Mouse (Mus musculus): Measurements from ENCODE around the gene Oaz3. TPM values are rescaled to one million over a fixed set of nuclear protein-coding genes. Genes with fewer than 3 reads are reported as not detected.

Gene Oaz3
- polyA plus RNA-seq, 1 experiment from 2014 or later, result not detected

- ATAC-seq (ENCODE audit: low read depth) (no peak), DNase-seq (ENCODE audit: low spot score) (peak; percentile 46)
- H3K4me1 ChIP-seq (ENCODE audit: control insufficient read depth, insufficient read depth, low read length), result 0 out of 2 replicates have a peak, but pooled peaks cover 4% of the 10 kb centered on the region
- no peak overlapping the region for H3K4me2 ChIP-seq (ENCODE audit: low read depth, low read length)
- H3K9me3 ChIP-seq (ENCODE audit: control insufficient read depth, low read length), result no peaks in the 10 kb centered on the region
- H3K27me3 ChIP-seq (replicated peaks; ENCODE audit: control insufficient read depth, insufficient read depth, low read length), result no peaks in the 10 kb centered on the region
- no peak overlapping the region for H3K4me3 ChIP-seq (ENCODE audit: low read depth, low read length)
- WGBS, result 17% methylated on average over 3 of the region's 3 CpGs
- peak overlapping the region; percentile 25; the same call in 1 of the 2 replicates for H3K9ac ChIP-seq (ENCODE audit: low read depth, low read length)
- no peaks in the 10 kb centered on the region for H3K36me3 ChIP-seq (ENCODE audit: control insufficient read depth, insufficient read depth, low read length)
- H3K27ac ChIP-seq (replicated peaks; ENCODE audit: low read depth, low read length), result no peak overlapping the region
Observed at GRCm38 (mm10) chr3:94468931-94469330, 25.2 kb upstream of the Oaz3 start.

- Histone ChIP-seq H3K9ac (ENCODE audit: low read depth, low read length) (no peak overlapping the region), H3K27ac (replicated peaks; ENCODE audit: low read depth, low read length) (no peak overlapping the region), H3K4me3 (ENCODE audit: low read depth, low read length) (no peak overlapping the region), H3K4me2 (ENCODE audit: low read depth, low read length) (no peak overlapping the region), H3K36me3 (ENCODE audit: control insufficient read depth, insufficient read depth, low read length) (no peaks in the 10 kb centered on the region), H3K4me1 (ENCODE audit: control insufficient read depth, insufficient read depth, low read length) (no peaks in the 10 kb centered on the region), H3K27me3 (replicated peaks; ENCODE audit: control insufficient read depth, insufficient read depth, low read length) (no peaks in the 10 kb centered on the region), H3K9me3 (ENCODE audit: control insufficient read depth, low read length) (no peaks in the 10 kb centered on the region)
- no peak for DNase-seq (ENCODE audit: low spot score)
- WGBS, result 65% methylated on average over 13 of the region's 13 CpGs
- ATAC-seq (ENCODE audit: low read depth), result peak; percentile 26; the same call in 1 of the 2 replicates
Observed at GRCm38 (mm10) chr3:94465632-94466430, 22.1 kb upstream of the Oaz3 start.

- Histone ChIP-seq H3K4me3 (ENCODE audit: low read depth, low read length) (no peak overlapping the region), H3K9me3 (ENCODE audit: control insufficient read depth, low read length) (no peaks in the 10 kb centered on the region), H3K36me3 (ENCODE audit: control insufficient read depth, insufficient read depth, low read length) (no peaks in the 10 kb centered on the region), H3K4me1 (ENCODE audit: control insufficient read depth, insufficient read depth, low read length) (no peaks in the 10 kb centered on the region), H3K9ac (ENCODE audit: low read depth, low read length) (no peak overlapping the region), H3K27me3 (replicated peaks; ENCODE audit: control insufficient read depth, insufficient read depth, low read length) (no peaks in the 10 kb centered on the region), H3K4me2 (ENCODE audit: low read depth, low read length) (no peak overlapping the region), H3K27ac (replicated peaks; ENCODE audit: low read depth, low read length) (no peak overlapping the region)
- ATAC-seq (ENCODE audit: low read depth) (peak; percentile 49), DNase-seq (ENCODE audit: low spot score) (peak; percentile 45)
- WGBS, result 49% methylated on average over 11 of the region's 11 CpGs
Observed at GRCm38 (mm10) chr3:94463926-94464578, 20.3 kb upstream of the Oaz3 start.

GRCm38 (mm10) chr3:94459834-94460233 is 16.1 kb upstream of the Oaz3 start:
- no peaks in the 10 kb centered on the region for H3K9me3 ChIP-seq (ENCODE audit: control insufficient read depth, low read length)
- WGBS, result 87% methylated on average over 2 of the region's 2 CpGs
- ATAC-seq (ENCODE audit: low read depth) (no peak), DNase-seq (ENCODE audit: low spot score) (no peak)
- no peaks in the 10 kb centered on the region for H3K4me1 ChIP-seq (ENCODE audit: control insufficient read depth, insufficient read depth, low read length)
- no peaks in the 10 kb centered on the region for H3K27me3 ChIP-seq (replicated peaks; ENCODE audit: control insufficient read depth, insufficient read depth, low read length)
- H3K4me3 ChIP-seq (ENCODE audit: low read depth, low read length), result no peak overlapping the region
- no peak overlapping the region for H3K4me2 ChIP-seq (ENCODE audit: low read depth, low read length)
- H3K9ac ChIP-seq (ENCODE audit: low read depth, low read length), result no peak overlapping the region
- no peak overlapping the region for H3K27ac ChIP-seq (replicated peaks; ENCODE audit: low read depth, low read length)
- H3K36me3 ChIP-seq (ENCODE audit: control insufficient read depth, insufficient read depth, low read length), result no peaks in the 10 kb centered on the region

GRCm38 (mm10) chr3:94457055-94457454 is 13.3 kb upstream of the Oaz3 start:
- no peak for ATAC-seq (ENCODE audit: low read depth)
- Histone ChIP-seq H3K36me3 (ENCODE audit: control insufficient read depth, insufficient read depth, low read length) (no peaks in the 10 kb centered on the region), H3K4me2 (ENCODE audit: low read depth, low read length) (peak overlapping the region; percentile 48), H3K4me1 (ENCODE audit: control insufficient read depth, insufficient read depth, low read length) (no peaks in the 10 kb centered on the region), H3K27me3 (replicated peaks; ENCODE audit: control insufficient read depth, insufficient read depth, low read length) (no peaks in the 10 kb centered on the region), H3K4me3 (ENCODE audit: low read depth, low read length) (no peak overlapping the region), H3K9me3 (ENCODE audit: control insufficient read depth, low read length) (no peaks in the 10 kb centered on the region), H3K27ac (replicated peaks; ENCODE audit: low read depth, low read length) (no peak overlapping the region), H3K9ac (ENCODE audit: low read depth, low read length) (no peak overlapping the region)
- DNase-seq (ENCODE audit: low spot score), result no peak
- WGBS, result 65% methylated on average over 3 of the region's 3 CpGs

- 1% methylated on average over 12 of the region's 12 CpGs for WGBS
- H3K4me2 ChIP-seq (ENCODE audit: low read depth, low read length), result peak overlapping the region; percentile 48
- H3K9ac ChIP-seq (ENCODE audit: low read depth, low read length), result no peak overlapping the region
- H3K27me3 ChIP-seq (replicated peaks; ENCODE audit: control insufficient read depth, insufficient read depth, low read length), result no peaks in the 10 kb centered on the region
- H3K9me3 ChIP-seq (ENCODE audit: control insufficient read depth, low read length), result no peaks in the 10 kb centered on the region
- ATAC-seq (ENCODE audit: low read depth) (peak; percentile 94), DNase-seq (ENCODE audit: low spot score) (peak; percentile 98)
- no peaks in the 10 kb centered on the region for H3K36me3 ChIP-seq (ENCODE audit: control insufficient read depth, insufficient read depth, low read length)
- no peaks in the 10 kb centered on the region for H3K4me1 ChIP-seq (ENCODE audit: control insufficient read depth, insufficient read depth, low read length)
- peak overlapping the region; percentile 38 for H3K4me3 ChIP-seq (ENCODE audit: low read depth, low read length)
- H3K27ac ChIP-seq (replicated peaks; ENCODE audit: low read depth, low read length), result no peak overlapping the region
Observed at GRCm38 (mm10) chr3:94456529-94457000, 12.8 kb upstream of the Oaz3 start.

GRCm38 (mm10) chr3:94449377-94449776 is 5.7 kb upstream of the Oaz3 start:
- no peaks in the 10 kb centered on the region for H3K4me1 ChIP-seq (ENCODE audit: control insufficient read depth, insufficient read depth, low read length)
- no peak overlapping the region for H3K9ac ChIP-seq (ENCODE audit: low read depth, low read length)
- peaks cover 40% of the 10 kb centered on the region for H3K36me3 ChIP-seq (ENCODE audit: control insufficient read depth, insufficient read depth, low read length)
- H3K4me2 ChIP-seq (ENCODE audit: low read depth, low read length), result no peak overlapping the region
- no peaks in the 10 kb centered on the region for H3K27me3 ChIP-seq (replicated peaks; ENCODE audit: control insufficient read depth, insufficient read depth, low read length)
- no peak for ATAC-seq (ENCODE audit: low read depth)
- H3K4me3 ChIP-seq (ENCODE audit: low read depth, low read length), result no peak overlapping the region
- no peak overlapping the region for H3K27ac ChIP-seq (replicated peaks; ENCODE audit: low read depth, low read length)
- WGBS, result 85% methylated on average over 2 of the region's 2 CpGs
- no peak for DNase-seq (ENCODE audit: low spot score)
- H3K9me3 ChIP-seq (ENCODE audit: control insufficient read depth, low read length), result no peaks in the 10 kb centered on the region; the same call in 1 of the 2 replicates

GRCm38 (mm10) chr3:94442951-94443596 is 641 bp downstream of the Oaz3 start, which contains the start of gene Mrpl9:
Mrpl9 (plus strand) TSS chr3:94443318.
- Histone ChIP-seq H3K4me3 (ENCODE audit: low read depth, low read length) (peak within 1 kb of the TSS; percentile 91), H3K36me3 (ENCODE audit: control insufficient read depth, insufficient read depth, low read length) (peaks cover 30% of the 10 kb centered on the region), H3K27me3 (replicated peaks; ENCODE audit: control insufficient read depth, insufficient read depth, low read length) (no peaks in the 10 kb centered on the region), H3K4me1 (ENCODE audit: control insufficient read depth, insufficient read depth, low read length) (0 out of 2 replicates have a peak, but pooled peaks cover 4% of the 10 kb centered on the region), H3K9ac (ENCODE audit: low read depth, low read length) (peak within 1 kb of the TSS; percentile 81), H3K9me3 (ENCODE audit: control insufficient read depth, low read length) (no peaks in the 10 kb centered on the region; the same call in 1 of the 2 replicates), H3K4me2 (ENCODE audit: low read depth, low read length) (peak within 1 kb of the TSS; percentile 87), H3K27ac (replicated peaks; ENCODE audit: low read depth, low read length) (peak within 1 kb of the TSS; percentile 50; the same call in 1 of the 2 replicates)
- ATAC-seq (ENCODE audit: low read depth) (peak; percentile 98), DNase-seq (ENCODE audit: low spot score) (peak; percentile 96)
- under 1% methylated on average over 37 of the region's 39 CpGs for WGBS

Measured in embryonic facial prominence, embryonic 14.5 days (tissue).